Mouse (Mus musculus): ENCODE data around the gene Ywhaq.
A peak's percentile ranks its signal among the peaks of the same experiment; 100 is the strongest.

Ywhaq gene

DNA sequence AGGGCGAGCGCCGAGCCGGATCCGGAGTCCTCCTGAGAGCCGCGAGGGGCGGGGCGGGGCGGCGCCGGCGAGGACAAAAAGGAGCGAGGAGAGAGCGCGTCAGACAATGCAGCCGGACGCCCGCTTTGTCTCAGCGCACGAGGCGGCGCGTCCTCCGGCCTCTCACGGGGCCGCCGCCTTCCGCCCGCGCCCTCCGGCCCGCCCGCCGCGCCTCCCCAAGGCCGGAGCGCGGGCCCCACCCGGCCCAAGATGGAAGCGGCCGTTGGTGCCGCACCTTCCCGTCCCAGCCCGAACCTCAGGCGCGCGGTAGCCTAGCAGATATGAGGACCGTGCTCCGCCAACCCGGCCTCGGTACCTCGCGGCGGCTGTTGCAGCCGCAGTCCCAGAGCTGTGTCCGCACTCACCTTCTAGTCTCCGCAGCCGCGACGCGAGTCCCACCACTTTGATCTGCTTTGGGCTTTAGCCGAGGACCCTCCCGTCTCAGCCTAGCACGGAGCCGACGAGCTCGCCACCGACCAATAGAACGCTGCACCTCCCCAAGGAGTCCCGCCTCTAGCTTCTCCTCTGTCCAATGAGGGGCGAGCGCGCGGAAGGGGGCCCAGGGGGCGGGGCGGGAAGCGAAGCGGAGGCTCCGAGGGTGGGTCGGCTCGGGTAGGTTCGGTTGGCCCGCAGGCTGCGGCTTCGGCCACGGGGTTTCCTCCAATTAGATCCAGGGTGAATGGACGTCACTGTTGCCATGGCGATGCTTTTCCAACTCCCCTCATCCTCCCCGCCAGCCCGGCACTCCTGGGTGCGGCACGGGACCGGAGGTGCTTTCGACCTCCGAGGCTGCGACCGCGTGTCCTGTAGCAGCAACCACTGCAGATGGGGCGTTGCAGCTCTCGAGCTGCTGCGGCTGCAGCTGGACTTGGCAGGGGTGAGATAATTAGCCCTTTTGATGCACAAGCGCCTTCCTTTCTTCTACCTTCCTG lies at the start of gene Ywhaq:
Gene Ywhaq (minus strand): TSS at position 538 of the 971 bp plus-strand sequence.
- DNase-seq (ENCODE audit: low spot score): peak; percentile 88

DNA sequence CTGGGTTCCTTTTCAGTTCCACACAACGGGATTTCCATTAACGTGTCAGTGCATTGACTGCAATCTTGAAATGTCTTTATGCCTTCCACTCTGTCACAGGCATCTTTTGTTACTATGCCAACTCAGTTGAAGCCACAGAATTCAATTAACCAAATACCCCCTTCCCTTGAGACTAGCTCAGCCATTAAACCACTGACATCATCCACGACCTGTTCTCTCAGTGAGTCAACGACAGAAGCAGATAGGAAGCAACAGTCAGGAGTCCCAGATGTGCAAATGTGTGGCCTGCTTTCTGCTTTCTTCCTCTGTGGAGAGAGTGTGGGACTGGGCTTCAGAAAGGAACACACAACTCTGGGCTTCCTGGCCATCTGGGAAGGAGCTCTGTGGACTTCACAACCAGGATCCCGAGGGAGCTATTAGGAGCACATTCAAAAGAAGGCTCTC lies 46.0 kb upstream of the Ywhaq start:
- DNase-seq (ENCODE audit: low spot score): no peak

DNA sequence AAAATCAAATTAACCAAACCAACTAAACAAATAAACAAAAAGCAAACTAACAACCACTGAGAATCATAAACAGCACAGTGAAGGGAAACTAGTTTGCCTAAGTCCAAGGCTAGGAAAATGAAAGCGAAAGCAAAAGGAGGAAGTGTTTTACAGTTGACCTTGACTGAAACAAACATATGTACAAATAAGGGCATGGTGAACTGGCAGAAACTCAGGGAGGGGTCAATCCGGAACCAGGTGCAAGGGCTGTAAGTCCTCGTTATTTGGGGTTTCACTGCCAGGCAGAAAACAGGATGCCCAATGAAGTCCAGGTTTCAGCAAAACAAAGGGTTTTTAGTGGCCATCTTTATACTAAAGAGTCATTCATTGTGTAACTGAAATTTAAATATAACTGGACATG lies 45.2 kb upstream of the Ywhaq start:
- DNase-seq (ENCODE audit: low spot score): no peak

DNA sequence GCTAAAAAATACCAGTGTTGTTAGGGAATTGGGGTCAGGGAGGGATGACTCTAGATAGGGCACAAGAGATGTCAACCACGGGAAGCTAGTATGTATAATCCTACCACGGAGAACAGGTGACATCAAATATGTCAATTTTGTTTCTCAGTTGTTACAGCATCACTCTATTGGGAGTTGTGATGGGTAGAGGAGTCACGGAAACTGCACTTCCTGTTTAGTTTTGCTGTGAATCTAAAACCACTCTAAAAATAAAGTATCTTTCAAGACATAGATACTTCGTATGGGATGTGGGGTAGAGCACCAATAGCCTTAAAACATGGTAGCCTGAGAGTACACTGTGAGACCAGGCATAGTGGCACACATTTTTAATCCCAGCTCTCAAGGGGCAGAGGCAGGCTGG lies 42.2 kb upstream of the Ywhaq start:
- DNase-seq (ENCODE audit: low spot score): no peak

DNA sequence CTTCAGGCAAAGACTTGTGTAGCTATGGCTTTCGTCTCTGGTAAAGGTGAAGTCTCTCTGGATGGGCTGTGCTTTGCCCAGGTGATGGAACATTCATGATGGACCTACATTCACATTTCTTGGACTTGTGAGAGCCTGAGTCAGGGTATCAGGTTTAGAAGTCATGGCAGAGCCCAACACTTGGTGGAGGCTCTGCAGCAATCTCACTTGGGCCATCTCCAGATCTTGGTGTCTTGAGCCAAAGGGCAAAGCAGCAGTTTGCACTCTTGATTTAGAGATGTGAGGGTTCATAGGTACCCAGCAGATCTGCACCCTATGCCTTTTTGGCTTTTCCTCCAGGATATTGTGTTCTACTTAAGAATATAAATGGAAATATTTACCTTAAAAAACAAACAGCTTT lies 38.6 kb upstream of the Ywhaq start:
- DNase-seq (ENCODE audit: low spot score): no peak

DNA sequence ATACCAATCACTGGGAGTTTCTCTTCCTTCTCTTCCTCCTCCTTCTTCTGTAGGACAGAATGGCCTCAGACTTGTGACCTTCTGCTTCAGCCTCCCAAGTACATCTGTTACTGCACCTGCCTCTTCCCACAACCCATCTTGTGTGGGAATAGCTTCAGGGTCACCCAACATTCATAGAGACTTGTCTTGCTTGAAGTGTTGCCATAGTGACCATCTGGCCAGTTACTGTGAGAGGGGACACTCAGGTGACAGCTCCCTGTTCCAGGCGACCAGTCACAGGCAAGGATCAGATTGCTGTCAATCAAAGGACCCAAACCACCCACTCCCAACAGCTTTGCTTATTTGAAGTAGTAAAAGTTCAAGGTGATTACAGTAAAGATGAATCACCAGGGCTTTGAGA lies 34.3 kb upstream of the Ywhaq start:
- DNase-seq (ENCODE audit: low spot score): no peak

DNA sequence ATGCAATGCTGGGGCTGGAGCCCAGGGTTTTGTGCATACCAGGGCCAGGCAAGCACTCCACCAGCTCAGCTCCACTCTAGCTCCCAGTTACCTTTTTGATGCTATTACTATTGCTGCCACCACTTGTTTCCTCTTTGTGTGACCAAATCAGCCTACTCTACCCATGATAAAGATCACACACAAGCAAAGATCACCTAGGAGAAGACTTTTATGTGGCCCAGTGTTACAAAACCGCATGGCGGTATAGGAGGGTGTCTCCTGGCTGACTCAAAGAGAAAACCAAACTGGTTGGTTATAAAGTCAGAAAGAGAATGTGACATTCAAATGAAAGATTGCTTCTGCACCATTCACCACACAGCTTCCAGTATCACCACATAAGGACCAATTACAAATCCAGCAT lies 33.9 kb upstream of the Ywhaq start:
- DNase-seq (ENCODE audit: low spot score): no peak

DNA sequence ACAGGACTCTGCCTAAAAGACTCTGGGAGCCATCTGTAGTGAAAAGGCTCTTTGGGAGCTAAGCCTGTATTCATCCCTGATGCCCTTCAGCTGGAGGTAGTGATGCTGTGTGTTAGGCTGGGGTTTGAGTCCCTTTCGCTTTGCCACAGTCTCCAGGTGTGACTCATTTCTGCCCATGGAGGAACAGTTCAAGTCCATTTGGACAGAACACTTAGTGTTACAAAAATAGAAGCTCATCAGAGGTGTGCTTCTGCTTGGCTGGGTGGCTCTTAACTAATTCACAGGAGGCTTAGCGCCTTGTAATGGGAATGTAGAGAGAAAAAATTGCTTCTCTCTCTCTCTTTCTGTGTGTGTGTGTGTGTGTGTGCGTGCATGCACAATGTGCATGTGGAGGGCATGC lies 26.3 kb upstream of the Ywhaq start:
- DNase-seq (ENCODE audit: low spot score): no peak

DNA sequence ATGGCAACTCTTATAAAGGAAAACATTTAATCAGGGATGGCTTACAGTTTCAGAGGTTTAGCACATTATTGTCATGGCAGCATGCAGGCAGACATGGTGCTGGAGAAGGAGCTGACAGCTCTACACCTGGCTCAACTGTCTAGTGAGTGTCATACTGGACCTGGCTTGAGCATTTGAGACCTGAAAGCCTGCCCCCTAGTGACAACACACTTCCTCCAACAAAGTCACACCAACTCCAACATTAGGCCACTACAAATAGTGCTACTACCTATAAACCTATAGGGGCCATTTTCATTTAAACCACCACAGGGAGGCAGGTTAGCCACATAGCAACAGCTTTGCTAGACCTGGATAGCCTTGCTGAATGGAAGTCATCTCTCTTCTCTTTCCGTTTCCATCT lies 24.4 kb upstream of the Ywhaq start:
- no peak for DNase-seq (ENCODE audit: low spot score)

DNA sequence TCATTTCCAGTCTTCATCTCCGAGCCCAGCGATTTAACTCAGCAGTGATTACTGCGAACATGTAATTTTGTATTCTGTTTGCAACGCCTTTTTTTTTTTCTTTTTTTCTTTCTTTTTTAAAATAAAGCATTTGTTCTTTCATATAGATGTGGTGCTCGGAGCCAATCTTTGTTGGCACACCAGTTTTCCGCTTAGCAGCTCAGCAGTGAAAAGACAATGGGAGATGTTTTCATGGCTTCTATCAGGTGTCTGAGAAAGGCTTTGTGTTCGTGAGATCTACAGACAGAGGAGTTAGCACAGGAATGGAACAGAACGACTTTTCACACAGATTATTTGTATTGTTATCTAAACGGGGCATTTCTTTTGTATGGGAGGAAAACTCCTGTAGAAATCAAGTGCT lies 22.0 kb upstream of the Ywhaq start:
- no peak for DNase-seq (ENCODE audit: low spot score)

DNA sequence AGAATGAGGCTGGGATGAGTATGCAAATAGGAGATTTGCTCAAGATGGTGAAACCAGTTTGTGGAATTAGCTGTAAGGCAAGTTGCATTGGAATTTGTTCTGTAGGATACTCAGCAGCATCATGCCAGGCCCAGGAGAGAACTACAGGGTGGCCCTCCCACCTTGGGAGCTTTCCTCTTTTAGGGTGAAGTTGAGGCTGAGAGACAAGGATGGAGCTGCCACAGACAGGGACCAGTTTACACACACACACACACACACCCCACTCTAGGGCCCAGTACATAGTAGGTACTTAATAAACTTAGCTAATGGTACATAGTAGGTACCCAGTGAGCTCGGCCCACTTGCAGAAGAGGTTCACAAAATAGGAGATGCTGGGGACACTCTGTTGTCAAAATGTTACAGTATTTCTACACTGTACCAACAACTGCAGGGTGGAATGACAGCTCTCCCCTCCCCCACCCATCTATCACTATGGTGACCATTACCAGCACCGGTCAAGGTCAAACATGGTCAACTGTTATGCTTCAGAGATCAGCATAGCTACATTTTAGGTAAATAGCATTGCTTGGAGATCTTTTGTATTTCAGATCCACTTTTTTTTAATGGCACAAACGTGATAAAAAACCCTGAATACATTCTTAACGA lies 21.4 kb upstream of the Ywhaq start:
- DNase-seq (ENCODE audit: low spot score): no peak

DNA sequence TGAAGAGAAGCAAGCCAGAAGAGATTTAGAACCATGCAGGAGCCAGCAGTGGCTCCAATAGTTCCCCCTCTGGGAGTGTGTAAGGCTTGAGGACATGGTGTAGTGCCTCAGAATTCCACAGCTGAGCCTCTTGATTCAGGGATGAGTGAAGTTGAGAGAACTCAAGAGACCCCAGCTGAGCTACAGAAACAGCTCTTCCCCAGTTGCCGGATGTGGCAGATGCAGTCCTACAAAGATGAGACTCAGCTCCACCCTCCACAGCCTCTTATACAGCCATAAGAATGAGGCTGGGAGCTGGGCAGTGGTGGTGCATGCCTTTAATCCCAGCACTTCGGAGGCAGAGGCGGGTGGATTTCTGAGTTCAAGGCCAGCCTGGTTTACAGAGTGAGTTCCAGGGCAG lies 20.9 kb upstream of the Ywhaq start:
- DNase-seq (ENCODE audit: low spot score): no peak

DNA sequence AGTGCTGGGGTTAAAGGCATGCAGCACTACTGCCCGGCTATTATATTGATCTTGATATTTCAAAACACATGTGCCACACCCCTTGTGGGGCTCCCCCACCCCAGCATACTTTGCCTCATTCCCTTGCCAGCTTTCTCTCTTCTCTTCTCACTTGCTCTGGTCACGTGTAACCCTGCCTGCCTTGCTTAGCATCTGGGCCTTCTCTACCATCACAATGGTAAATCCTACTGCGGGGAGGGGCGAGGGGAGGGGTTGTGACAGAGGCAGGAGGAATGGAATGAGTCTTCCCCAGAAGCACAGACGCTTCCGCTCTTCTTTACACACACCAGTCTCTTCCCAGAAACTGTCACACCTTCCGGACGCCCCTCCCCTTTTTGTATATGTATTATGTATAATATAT lies 14.5 kb upstream of the Ywhaq start:
- no peak for DNase-seq (ENCODE audit: low spot score)

DNA sequence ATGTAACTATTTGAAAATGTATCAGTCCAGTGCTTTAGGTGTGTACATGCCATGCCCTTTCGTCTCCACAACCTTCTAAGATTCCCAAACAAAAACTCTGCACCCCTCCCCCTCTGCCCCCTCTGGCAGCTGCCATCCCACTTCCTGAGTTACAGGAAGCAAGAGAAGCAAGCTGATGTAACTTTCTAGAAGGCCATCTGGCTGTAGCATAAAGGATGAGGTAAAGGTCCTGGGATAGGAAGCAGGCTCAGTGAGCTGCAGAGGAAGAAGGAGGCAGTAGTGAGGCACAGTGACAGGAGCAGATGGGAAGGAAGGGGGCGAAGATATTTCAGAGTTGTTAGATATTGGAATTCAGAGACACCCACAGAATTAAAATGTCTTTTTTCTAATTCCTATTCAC lies 13.6 kb upstream of the Ywhaq start:
- no peak for DNase-seq (ENCODE audit: low spot score)

DNA sequence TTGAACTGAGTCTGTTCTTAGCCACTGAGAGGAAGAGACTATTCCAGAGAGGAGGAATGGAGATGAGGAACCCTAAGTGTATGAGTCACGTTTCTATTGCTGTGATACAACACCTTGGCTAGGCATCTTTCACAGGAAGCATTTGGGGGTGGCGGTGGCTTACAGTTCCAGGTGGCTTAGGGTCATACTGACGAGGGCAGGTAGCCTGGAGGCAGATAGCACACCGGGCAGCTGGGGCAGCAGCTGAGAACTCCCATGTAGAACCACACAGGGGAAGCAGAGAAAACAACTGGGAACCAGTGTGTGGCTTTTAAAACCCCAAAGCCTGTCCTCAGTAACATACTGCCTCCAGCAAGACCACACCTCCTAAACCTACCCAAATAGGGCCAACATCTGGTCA lies 12.7 kb upstream of the Ywhaq start:
- no peak for DNase-seq (ENCODE audit: low spot score)

DNA sequence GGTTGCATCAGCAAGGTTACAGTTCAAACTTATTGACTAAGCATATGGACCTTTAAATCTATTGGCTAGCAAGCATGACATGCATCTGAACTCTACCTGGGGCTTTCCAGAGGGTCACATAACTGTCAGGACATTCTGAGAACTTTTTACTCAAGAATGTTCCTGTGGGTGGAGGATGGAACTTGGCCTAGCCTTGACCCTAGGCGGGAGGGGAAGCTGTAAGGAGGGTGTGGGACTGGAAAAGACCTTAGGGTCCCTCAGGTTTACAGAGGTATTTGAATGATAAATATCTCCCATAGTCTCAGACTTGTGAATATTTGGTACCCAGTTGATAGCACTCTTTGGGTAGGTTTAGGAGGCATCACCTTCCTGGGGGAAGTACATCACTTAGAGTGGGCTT lies 11.6 kb upstream of the Ywhaq start:
- no peak for DNase-seq (ENCODE audit: low spot score)

DNA sequence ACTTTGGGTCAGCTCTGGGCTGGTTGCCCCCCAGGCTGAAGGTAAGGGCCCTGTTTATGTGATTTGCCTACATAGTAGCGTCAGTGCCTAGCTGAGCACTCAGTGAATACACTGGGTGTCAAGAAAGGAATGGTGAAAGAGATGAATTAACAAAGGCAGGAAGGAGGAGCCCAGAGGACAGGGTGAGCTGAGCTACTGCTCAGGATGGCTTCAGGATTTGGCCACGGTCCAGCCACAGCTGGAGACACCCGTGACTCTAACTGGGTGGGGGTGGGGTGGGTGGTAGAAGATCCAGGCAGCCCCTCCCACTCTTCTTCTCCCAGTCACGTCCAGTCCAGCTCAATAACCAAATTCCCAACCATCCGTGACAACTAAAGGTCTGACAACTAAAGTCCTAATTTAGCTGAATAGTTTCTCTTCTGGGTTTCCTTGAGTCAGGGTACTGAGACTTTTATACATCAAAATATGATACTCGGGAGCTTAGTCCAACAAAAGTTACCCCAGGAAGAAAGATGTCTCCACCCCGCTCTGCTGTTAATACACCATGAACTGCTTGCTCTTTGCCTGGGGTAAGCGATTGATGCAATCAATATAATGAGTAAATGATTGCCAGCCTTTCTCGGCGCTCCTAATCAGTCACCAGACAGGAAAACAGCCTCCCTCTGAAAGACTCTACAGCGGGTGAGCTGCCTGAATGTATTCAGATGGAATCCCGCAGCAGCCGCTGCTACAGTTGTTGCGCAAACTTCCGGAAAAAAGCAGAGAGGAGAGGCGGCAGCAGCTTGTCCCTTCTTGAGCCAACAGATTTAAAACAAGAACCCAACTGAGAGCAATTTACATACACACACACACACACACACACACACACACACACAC lies 8.9 kb upstream of the Ywhaq start:
- no peak for DNase-seq (ENCODE audit: low spot score)

DNA sequence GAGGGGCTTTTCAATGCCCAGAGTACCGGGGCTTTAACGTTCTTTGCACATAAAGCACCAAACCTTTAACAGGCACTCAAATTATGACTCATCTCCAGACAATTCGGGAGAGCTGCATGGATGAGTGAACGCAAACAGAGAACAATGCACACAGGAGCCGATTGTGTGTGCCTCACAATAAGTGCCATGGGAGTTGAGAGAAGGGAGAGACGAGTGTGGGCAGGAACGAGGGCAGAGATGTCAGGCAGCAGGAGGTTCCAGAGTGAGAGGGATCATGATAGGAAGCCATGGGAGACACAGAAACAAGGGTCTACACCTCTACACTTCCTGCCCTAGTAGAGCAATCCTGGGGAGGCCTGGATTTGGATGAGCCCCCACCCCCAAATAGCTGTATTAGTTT lies 7.2 kb upstream of the Ywhaq start:
- no peak for DNase-seq (ENCODE audit: low spot score)

DNA sequence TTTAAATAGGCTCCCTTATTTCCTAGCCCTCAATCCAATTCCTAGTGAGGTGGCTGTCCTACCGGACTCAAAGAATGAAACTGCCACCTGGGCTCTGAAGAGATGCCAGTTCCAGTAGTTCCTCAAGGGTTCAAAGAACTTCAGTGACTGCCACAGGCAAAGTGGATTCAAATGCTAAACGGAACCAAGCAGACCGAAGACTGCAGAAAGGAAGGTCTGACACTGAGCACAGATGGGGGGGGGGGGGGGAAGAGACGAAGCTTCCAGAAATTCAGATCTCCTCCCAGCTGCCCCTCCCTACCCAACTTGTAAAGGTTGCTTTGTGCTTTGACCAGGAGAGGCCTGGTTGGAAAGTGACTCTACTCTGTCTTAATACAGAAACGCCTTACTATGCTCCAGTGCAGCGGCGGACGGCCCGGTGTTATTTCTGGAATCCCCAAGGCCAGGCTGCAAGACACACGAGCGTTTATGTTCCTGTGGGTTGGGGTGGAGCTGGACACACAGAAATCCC lies 1.2 kb upstream of the Ywhaq start:
- no peak for DNase-seq (ENCODE audit: low spot score)

DNA sequence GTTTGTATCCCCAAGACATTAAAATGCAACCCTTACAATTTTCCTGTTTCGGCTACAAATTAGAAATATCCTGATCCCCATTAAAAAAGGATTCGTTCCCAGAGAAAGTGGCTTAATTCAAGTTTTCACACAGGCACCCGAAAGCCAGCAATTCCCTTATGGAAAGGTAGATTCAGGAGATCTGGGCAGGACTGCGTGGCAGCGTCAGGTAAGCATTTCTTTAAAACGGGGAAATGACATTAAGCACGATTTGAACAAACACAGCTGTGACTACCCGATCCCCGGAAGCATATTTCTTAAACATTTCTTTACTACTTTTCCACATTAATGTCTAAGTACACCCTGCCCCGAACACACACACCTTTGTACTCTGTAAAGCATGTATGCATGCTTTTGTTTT lies 646 bp upstream of the Ywhaq start:
- no peak for DNase-seq (ENCODE audit: low spot score)

DNA sequence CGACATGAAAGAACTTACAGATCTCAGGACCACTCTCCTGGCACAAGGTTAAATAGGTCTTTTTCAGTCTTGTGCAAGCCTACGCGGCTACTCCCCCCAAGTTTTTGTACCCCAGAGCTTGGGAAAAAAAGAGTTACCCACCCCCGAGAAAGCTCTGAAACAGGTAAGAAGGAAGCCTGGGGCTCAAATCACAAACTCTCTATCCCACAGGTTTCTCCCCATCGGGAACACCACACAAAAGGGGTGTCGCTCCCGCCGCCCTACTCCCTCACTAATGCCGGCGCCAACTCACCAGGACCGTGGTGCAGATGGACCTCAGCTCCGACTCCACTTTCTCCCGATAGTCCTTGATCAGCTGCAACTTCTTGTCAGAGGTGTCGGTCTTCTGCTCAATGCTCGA lies 931 bp downstream of the Ywhaq start:
- no peak for DNase-seq (ENCODE audit: low spot score)

DNA sequence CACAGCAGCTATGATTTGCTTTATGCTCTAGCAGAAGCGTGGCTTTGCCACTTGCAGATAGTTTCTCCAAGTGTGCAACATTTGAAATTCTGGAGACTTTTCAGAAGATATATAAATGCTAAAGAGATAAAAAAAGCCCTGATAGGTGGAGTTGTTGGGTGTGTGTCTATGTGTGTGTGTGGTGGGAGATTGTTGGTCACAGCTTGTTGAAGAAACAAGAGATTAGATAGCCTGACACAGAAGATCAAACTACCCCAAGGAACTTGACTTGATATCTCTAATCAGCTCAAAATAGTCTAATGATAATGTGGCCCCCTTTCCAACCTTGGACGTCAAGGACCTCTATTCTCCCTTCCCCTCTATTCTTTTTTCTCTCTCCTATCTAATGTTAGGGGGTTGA lies 6.8 kb downstream of the Ywhaq start:
- DNase-seq (ENCODE audit: low spot score): no peak

Measured in ovary, postnatal 10 days (tissue).